Mouse (Mus musculus): Measurements from ENCODE around the gene Ank2. TPM values are rescaled to one million over a fixed set of nuclear protein-coding genes. Genes with fewer than 3 reads are reported as not detected.

Gene Ank2
- polyA plus RNA-seq, 1 experiment = 0.75 TPM

DNA sequence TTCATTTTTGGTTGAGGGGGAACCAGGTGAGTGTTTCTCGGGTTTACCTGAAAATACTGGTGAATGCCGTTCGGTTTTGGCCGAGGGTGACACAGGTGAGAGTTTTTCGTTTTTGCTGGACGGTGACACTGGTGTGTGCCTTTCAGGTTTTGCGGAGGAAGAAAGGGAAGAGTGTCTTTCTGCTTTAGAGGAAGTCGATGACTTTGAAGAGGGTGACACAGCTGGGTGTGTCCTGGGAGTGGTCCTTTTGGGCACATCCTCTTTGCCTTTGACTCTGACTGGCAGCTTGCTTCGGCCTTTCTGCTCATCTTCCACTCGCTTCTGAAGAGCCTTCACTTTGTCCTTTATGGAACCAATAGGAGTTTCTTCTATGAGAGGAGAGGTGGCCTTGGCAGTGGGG, 552.6 kb downstream of the Ank2 start:
- Histone ChIP-seq H3K4me1 (ENCODE audit: control insufficient read depth, insufficient read depth, low read length) (peaks cover 3% of the 10 kb centered on the region; the same call in 1 of the 2 replicates), H3K27ac (ENCODE audit: insufficient read depth, low read depth, low read length) (no peak overlapping the region), H3K4me3 (ENCODE audit: insufficient read depth, low read length) (no peak overlapping the region)
- TF ChIP-seq CTCF (IDR thresholded peaks at IDR 0.05; ENCODE audit: low read depth, low read length) (no peak), POLR2A (IDR thresholded peaks at IDR 0.05; ENCODE audit: borderline replicate concordance, low read depth, low read length) (no peak)

DNA sequence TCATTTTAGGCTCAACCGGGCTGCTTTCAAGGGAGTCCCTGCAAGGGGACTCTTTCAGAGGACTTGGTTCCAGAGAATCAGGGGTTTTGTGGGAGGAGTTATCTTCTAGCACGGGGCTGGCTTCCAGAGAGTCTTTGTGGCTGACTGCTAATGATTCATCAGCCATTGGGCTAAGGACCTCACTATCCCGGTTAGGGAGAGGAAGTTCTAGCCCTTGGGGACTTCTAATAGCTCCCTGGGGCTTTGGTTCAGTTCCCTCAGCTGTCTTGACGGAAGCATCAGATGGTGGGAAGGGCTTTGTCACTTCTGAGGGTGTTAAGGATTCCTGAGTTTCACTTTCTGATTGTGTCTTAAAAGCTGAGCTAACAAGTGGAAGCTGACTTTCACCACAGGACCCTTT, 554.3 kb downstream of the Ank2 start:
- Histone ChIP-seq H3K4me3 (ENCODE audit: insufficient read depth, low read length) (no peak overlapping the region), H3K27ac (ENCODE audit: insufficient read depth, low read depth, low read length) (no peak overlapping the region), H3K4me1 (ENCODE audit: control insufficient read depth, insufficient read depth, low read length) (peaks cover 3% of the 10 kb centered on the region; the same call in 1 of the 2 replicates)
- TF ChIP-seq CTCF (IDR thresholded peaks at IDR 0.05; ENCODE audit: low read depth, low read length) = no peak
- no peak for TF ChIP-seq POLR2A (IDR thresholded peaks at IDR 0.05; ENCODE audit: borderline replicate concordance, low read depth, low read length)

DNA sequence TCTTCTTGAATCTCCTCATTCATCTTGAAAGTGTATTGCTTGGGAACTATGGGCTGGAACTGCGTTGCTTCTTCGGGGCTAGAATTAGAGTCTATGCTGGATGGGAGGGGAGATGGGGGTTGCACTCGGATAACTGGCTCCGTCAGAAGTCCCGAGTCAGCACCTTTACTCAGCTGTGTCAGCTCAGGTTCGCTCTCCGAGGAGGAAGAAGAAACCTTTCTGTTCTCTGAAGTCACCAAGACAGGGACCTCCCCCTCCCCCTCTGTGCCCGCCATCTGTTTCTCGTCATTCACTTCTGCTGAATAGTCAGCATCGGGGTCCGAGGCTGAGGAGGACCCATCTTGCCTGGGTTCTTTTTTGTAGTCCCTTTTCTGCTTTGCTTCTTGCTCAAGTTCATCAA, 555.1 kb downstream of the Ank2 start:
- Histone ChIP-seq H3K27ac (ENCODE audit: insufficient read depth, low read depth, low read length) (no peak overlapping the region), H3K4me3 (ENCODE audit: insufficient read depth, low read length) (no peak overlapping the region), H3K4me1 (ENCODE audit: control insufficient read depth, insufficient read depth, low read length) (peaks cover 3% of the 10 kb centered on the region; the same call in 1 of the 2 replicates)
- TF ChIP-seq POLR2A (IDR thresholded peaks at IDR 0.05; ENCODE audit: borderline replicate concordance, low read depth, low read length) (no peak), CTCF (IDR thresholded peaks at IDR 0.05; ENCODE audit: low read depth, low read length) (no peak)

DNA sequence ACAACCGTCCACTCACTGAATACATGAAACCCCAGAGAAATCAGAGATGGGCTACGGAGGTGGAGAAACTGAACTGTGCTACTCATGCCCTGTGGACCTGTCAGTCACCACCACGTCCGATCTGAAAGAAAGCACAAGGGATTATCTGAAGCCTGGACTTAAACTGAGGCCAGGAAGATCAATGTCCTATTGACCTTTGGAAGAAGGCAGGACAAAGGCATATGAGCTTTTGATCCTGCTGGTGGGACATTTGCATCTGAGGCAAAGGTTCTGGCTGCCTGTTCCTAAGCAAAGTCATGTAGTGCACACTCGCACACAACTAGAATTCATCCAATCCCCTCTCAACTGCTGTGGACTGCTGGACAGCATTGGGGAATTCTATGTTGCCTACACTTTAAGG, 558.7 kb downstream of the Ank2 start:
- TF ChIP-seq CTCF (IDR thresholded peaks at IDR 0.05; ENCODE audit: low read depth, low read length) (no peak), POLR2A (IDR thresholded peaks at IDR 0.05; ENCODE audit: borderline replicate concordance, low read depth, low read length) (no peak)
- H3K27ac ChIP-seq (ENCODE audit: insufficient read depth, low read depth, low read length) = no peak overlapping the region
- H3K4me3 ChIP-seq (ENCODE audit: insufficient read depth, low read length) = no peak overlapping the region
- H3K4me1 ChIP-seq (ENCODE audit: control insufficient read depth, insufficient read depth, low read length) = peaks cover 3% of the 10 kb centered on the region; the same call in 1 of the 2 replicates

DNA sequence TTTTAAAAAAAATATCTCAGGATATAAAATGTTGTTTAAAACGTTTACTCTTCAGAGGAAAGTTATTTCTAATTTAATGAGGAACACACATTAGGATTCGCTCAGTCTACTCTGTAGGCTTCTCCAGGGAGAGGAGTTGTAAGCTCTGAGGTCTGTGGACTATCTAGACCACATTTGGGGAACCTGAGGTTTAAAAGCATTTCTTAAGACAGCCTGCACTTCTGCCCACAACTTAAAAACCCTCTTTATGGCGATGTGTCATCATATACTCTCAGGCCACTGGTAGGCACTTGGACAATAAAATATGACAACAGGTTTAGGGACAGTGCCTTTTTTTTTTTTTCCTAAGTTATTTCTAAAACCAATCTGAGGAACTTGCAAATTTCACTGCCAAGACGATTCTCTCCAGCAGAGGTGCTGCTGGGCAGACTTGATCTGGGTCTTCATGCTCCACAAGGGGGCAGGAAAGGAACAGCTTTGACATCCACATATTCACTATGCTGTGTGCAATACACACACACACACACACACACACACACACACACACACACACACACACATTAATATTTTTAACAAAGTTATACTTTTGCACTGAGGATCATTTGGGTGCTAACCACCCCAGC, 567.2 kb downstream of the Ank2 start:
- Histone ChIP-seq H3K4me3 (ENCODE audit: insufficient read depth, low read length) (no peak overlapping the region), H3K4me1 (ENCODE audit: control insufficient read depth, insufficient read depth, low read length) (peaks cover 5% of the 10 kb centered on the region), H3K27ac (ENCODE audit: insufficient read depth, low read depth, low read length) (no peak overlapping the region)
- TF ChIP-seq POLR2A (IDR thresholded peaks at IDR 0.05; ENCODE audit: borderline replicate concordance, low read depth, low read length) (no peak), CTCF (IDR thresholded peaks at IDR 0.05; ENCODE audit: low read depth, low read length) (peak; percentile 48; the same call in 1 of the 2 replicates)

DNA sequence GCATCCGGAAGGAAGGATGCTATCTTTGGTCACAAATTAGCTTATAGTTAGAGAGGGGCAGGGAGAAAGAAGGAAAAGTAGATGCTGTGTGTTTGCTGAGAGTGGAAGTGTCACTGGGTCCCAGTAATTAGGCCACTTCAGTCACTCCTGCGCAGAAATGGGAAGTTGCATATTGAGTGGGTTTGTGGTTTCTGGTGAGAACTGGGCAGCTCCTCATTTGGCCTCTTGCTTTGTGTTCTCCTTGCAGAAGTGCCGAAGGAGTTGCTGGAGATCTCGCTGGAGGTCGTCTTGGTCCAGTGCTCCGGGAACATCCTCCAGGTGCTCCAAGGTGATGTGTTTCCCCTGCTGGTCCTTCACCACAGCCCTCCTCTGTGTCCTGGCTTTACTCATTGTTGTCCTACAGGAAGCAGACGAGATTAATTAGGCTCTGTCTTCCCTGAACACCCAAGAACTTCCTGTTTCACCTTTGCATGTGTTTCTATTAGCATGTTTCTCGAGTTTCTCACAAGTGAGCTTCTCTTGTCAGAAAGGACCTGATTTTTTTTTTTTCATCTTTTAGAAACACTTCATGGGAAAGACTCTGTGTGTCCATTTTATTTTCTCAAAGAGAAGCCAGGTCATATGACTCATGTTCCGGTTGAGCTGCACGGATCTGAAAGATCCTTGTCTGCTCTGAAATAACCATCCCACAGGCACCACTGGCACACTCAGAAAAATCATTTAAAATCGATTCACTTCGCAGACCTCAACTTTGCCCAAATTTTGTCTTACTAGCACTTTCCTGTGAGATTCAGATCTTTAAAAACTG, 575.4 kb downstream of the Ank2 start:
- no peak for TF ChIP-seq CTCF (IDR thresholded peaks at IDR 0.05; ENCODE audit: low read depth, low read length)
- TF ChIP-seq POLR2A (IDR thresholded peaks at IDR 0.05; ENCODE audit: borderline replicate concordance, low read depth, low read length) = no peak
- H3K4me3 ChIP-seq (ENCODE audit: insufficient read depth, low read length) = peak overlapping the region; percentile 32

DNA sequence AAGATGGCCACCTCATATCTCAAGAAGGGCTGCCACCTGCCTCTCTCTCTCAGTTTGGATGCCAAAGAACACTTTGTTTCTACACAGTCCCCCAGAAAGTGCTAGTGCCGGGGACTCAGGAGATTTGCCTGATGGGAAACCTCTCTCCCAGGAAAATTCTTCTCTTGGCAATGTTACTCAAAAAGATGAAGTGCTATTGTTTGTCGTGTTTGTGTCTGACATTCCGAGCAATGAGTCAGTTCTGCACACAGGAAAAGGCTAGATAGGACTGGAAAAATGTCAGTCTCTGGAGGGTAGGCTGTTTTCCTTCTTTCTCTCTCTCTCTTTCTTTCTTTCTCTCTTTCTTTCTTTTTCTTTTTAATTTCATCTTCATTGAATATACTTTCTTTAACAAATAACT, 577.2 kb downstream of the Ank2 start:
- H3K4me3 ChIP-seq (ENCODE audit: insufficient read depth, low read length) = no peak overlapping the region
- no peak for TF ChIP-seq POLR2A (IDR thresholded peaks at IDR 0.05; ENCODE audit: borderline replicate concordance, low read depth, low read length)
- no peak for TF ChIP-seq CTCF (IDR thresholded peaks at IDR 0.05; ENCODE audit: low read depth, low read length)
- H3K4me1 ChIP-seq (ENCODE audit: control insufficient read depth, insufficient read depth, low read length) = peaks cover 4% of the 10 kb centered on the region
- H3K27ac ChIP-seq (ENCODE audit: insufficient read depth, low read depth, low read length) = no peak overlapping the region

More for the DNA sequence above, 575.4 kb downstream of the Ank2 start:
- Histone ChIP-seq H3K27ac (ENCODE audit: insufficient read depth, low read depth, low read length) (no peak overlapping the region), H3K4me1 (ENCODE audit: control insufficient read depth, insufficient read depth, low read length) (peaks cover 4% of the 10 kb centered on the region)

DNA sequence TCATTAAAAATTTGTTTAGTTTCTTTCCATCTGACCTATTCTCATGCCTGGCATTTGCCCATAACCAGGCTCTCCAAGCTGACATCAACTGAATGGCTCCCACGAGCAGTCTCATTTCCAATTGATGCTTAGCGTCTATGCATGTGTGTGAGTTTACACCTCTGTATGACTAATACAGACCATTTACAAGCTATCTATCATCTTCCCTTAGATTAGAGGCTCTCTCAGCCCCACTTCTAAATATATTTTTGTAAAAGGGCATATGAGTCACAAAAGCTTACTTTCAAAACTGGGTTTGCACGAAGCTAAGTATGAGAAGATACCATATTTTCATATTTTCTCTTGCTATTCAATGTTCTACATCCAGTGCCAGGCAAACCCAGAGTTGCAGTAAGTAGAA, 578.9 kb downstream of the Ank2 start:
- peaks cover 4% of the 10 kb centered on the region for H3K4me1 ChIP-seq (ENCODE audit: control insufficient read depth, insufficient read depth, low read length)
- H3K27ac ChIP-seq (ENCODE audit: insufficient read depth, low read depth, low read length) = no peak overlapping the region
- H3K4me3 ChIP-seq (ENCODE audit: insufficient read depth, low read length) = no peak overlapping the region
- TF ChIP-seq CTCF (IDR thresholded peaks at IDR 0.05; ENCODE audit: low read depth, low read length) (no peak), POLR2A (IDR thresholded peaks at IDR 0.05; ENCODE audit: borderline replicate concordance, low read depth, low read length) (no peak)

DNA sequence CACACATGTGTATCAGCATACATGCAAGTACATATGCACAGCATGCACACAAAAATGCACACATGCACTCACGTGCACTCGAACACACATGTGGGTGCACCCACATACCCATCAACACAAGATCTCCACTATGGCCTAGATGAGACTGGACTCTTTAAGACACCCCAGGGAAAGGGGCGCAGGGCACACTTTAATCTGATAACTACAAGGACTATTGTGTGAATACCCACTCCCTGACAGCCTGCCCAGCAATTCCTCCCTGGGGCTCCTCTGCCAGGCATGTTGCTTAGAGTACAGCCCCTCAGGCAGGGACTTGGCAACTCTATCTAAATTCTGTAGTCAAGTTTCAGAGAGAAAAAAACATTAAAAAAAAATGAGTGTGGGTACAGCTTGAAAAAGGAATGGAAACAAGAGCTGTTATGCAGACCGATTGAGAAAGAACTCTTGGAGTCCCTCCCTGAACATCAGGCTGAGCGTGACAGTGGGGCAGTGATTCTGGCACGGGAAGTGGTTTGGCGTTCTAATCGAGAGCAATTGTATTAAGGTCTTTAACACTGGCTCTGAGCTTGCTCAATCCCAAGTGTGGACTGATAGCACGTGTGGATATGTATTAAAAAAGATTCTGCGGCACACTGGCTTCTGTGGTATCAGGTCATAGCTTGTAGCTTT, 580.2 kb downstream of the Ank2 start:
- no peak for TF ChIP-seq POLR2A (IDR thresholded peaks at IDR 0.05; ENCODE audit: borderline replicate concordance, low read depth, low read length)
- TF ChIP-seq CTCF (IDR thresholded peaks at IDR 0.05; ENCODE audit: low read depth, low read length) = no peak
- Histone ChIP-seq H3K4me1 (ENCODE audit: control insufficient read depth, insufficient read depth, low read length) (no peaks in the 10 kb centered on the region), H3K4me3 (ENCODE audit: insufficient read depth, low read length) (no peak overlapping the region), H3K27ac (ENCODE audit: insufficient read depth, low read depth, low read length) (no peak overlapping the region)

DNA sequence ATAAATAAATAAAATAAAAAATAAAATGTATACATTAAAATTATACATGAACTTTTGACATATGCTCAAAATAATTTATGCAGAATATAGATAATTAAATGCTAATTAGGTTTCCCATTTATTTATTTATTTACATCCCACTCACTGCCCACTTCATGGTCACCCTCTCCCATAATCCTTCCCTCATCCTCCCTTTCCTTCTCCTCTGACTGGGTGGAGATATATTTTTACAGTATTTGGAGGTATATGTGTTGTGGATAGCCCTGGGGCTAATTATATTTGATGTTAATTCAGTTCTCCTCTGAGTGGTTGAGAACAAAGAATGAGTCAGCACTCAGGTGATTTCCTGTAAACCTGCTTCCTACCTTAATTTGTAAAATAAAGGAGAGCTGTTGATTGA, 582.8 kb downstream of the Ank2 start:
- H3K27ac ChIP-seq (ENCODE audit: insufficient read depth, low read depth, low read length) = no peak overlapping the region
- no peak overlapping the region for H3K4me3 ChIP-seq (ENCODE audit: insufficient read depth, low read length)
- TF ChIP-seq POLR2A (IDR thresholded peaks at IDR 0.05; ENCODE audit: borderline replicate concordance, low read depth, low read length) (no peak), CTCF (IDR thresholded peaks at IDR 0.05; ENCODE audit: low read depth, low read length) (no peak)
- no peaks in the 10 kb centered on the region for H3K4me1 ChIP-seq (ENCODE audit: control insufficient read depth, insufficient read depth, low read length)
